Mouse (Mus musculus): ENCODE results near the gene Ticrr. TPM values are rescaled to one million over a fixed set of nuclear protein-coding genes. Genes with fewer than 3 reads are reported as not detected.

Gene Ticrr
- polyA plus RNA-seq, 1 experiment from 2014 or later: 5.0 TPM

- no peak for ATAC-seq (replicated peaks)
- Histone ChIP-seq H3K4me2 (replicated peaks) (no peak overlapping the region), H3K4me3 (no peak overlapping the region), H3K36me3 (no peaks in the 10 kb centered on the region), H3K27ac (replicated peaks) (no peak overlapping the region), H3K9me3 (no peaks in the 10 kb centered on the region), H3K9ac (replicated peaks) (no peak overlapping the region), H3K27me3 (no peaks in the 10 kb centered on the region), H3K4me1 (no peaks in the 10 kb centered on the region)
- 91% methylated on average over 3 of the region's 3 CpGs for WGBS
These were observed 12.8 kb upstream of the Ticrr start for GRCm38 (mm10) chr7:79647233-79647632.

DNA sequence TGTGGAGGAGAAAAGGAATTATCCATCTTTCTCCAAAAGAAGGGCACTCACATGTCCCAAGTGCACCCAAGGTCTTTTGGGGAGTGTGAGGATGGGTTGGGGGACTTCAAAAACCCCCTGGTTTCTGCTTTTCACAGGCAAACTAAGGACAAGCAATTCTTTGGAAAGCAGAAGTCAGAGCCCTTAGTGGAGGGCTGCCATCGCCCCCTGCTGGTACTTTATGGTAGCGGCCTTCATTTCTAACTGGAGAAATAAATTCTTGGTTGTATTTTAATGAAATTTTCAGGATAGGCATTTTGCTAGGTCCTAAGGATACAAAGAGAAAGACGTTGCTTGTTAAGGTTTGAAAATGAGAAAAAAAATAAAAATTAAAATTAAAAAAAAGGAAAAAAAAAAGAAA lies 11.0 kb upstream of the Ticrr start:
- ATAC-seq (replicated peaks): no peak
- Histone ChIP-seq H3K36me3 (no peaks in the 10 kb centered on the region), H3K27me3 (no peaks in the 10 kb centered on the region), H3K9ac (replicated peaks) (no peak overlapping the region), H3K4me3 (no peak overlapping the region), H3K27ac (replicated peaks) (no peak overlapping the region), H3K9me3 (no peaks in the 10 kb centered on the region), H3K4me1 (no peaks in the 10 kb centered on the region), H3K4me2 (replicated peaks) (no peak overlapping the region)
- WGBS: 9% methylated on average over 3 of the region's 3 CpGs

DNA sequence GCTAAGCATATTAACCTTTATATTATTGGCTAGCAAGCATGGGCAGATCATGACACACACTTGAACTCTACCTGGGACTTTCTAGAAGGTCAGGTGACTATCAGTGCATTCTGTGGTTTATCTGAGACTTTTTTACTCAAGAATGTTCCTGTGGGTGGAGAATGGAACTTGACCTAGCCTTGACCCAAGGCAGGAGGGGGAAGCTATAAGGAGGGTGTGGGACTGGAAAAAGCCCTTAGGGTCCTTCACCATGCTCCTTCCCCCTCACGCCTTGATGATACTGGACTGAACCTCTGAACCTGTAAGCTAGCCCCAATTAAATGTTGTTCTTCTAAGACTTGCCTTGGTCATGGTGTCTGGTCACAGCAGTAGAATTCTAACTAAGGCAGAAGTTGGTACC lies 5.8 kb upstream of the Ticrr start:
- H3K9me3 ChIP-seq: no peaks in the 10 kb centered on the region
- no peak overlapping the region for H3K9ac ChIP-seq (replicated peaks)
- no peak overlapping the region for H3K4me2 ChIP-seq (replicated peaks)
- peaks cover 3% of the 10 kb centered on the region for H3K4me1 ChIP-seq
- WGBS: 76% methylated on average over 1 of the region's 1 CpGs
- H3K4me3 ChIP-seq: no peak overlapping the region
- ATAC-seq (replicated peaks): no peak
- H3K27me3 ChIP-seq: no peaks in the 10 kb centered on the region
- H3K36me3 ChIP-seq: no peaks in the 10 kb centered on the region
- no peak overlapping the region for H3K27ac ChIP-seq (replicated peaks)

GRCm38 (mm10) chr7:79654586-79654985 lies 5.4 kb upstream of the Ticrr start:
- no peak for ATAC-seq (replicated peaks)
- Histone ChIP-seq H3K4me2 (replicated peaks) (no peak overlapping the region), H3K9ac (replicated peaks) (no peak overlapping the region), H3K4me1 (peaks cover 7% of the 10 kb centered on the region), H3K27ac (replicated peaks) (no peak overlapping the region), H3K9me3 (no peaks in the 10 kb centered on the region), H3K27me3 (no peaks in the 10 kb centered on the region), H3K36me3 (no peaks in the 10 kb centered on the region), H3K4me3 (no peak overlapping the region)
- 0% methylated on average over 1 of the region's 1 CpGs for WGBS

- H3K9me3 ChIP-seq: no peaks in the 10 kb centered on the region
- H3K27ac ChIP-seq (replicated peaks): no peak overlapping the region
- H3K4me1 ChIP-seq: peaks cover 38% of the 10 kb centered on the region
- H3K36me3 ChIP-seq: no peaks in the 10 kb centered on the region
- H3K27me3 ChIP-seq: no peaks in the 10 kb centered on the region
- peak overlapping the region; percentile 71 for H3K4me3 ChIP-seq
- H3K4me2 ChIP-seq (replicated peaks): peak overlapping the region; percentile 94
- WGBS: under 1% methylated on average over 73 of the region's 73 CpGs
- H3K9ac ChIP-seq (replicated peaks): peak overlapping the region; percentile 59
- ATAC-seq (replicated peaks): peak; percentile 10
These were observed 525 bp downstream of the Ticrr start for GRCm38 (mm10) chr7:79660291-79661150.

GRCm38 (mm10) chr7:79661253-79661890 lies 1.4 kb downstream of the Ticrr start:
- 10% methylated on average over 5 of the region's 5 CpGs for WGBS
- Histone ChIP-seq H3K27me3 (no peaks in the 10 kb centered on the region), H3K9me3 (no peaks in the 10 kb centered on the region), H3K9ac (replicated peaks) (peak overlapping the region; percentile 59), H3K27ac (replicated peaks) (no peak overlapping the region), H3K4me2 (replicated peaks) (peak overlapping the region; percentile 94), H3K4me3 (peak overlapping the region; percentile 71), H3K36me3 (no peaks in the 10 kb centered on the region), H3K4me1 (peaks cover 38% of the 10 kb centered on the region)
- ATAC-seq (replicated peaks): no peak

DNA sequence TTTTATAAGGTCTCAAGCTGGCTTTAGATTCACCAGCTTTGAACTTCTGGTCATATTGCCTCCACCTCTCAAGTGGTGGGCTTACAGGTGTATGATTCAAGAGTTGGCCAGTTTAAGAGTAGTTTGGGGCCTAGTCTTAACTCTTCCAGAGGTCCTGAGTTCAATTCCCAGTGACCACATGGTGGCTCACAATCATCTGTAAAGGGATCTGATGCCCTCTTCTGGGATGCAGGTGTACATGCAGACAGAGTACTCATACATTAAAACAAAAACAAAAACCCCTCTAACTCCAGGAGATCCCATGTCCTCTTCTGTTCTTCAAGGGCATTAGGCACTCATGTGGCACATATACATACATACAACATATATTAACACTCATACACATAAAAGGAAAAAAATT lies 6.7 kb downstream of the Ticrr start:
- no peak for ATAC-seq (replicated peaks)
- H3K4me1 ChIP-seq: peaks cover 19% of the 10 kb centered on the region
- no peak overlapping the region for H3K27ac ChIP-seq (replicated peaks)
- H3K9ac ChIP-seq (replicated peaks): no peak overlapping the region
- H3K4me3 ChIP-seq: no peak overlapping the region
- no peak overlapping the region for H3K4me2 ChIP-seq (replicated peaks)
- peaks cover 19% of the 10 kb centered on the region; the same call in 1 of the 2 replicates for H3K36me3 ChIP-seq
- no peaks in the 10 kb centered on the region for H3K9me3 ChIP-seq
- H3K27me3 ChIP-seq: no peaks in the 10 kb centered on the region

DNA sequence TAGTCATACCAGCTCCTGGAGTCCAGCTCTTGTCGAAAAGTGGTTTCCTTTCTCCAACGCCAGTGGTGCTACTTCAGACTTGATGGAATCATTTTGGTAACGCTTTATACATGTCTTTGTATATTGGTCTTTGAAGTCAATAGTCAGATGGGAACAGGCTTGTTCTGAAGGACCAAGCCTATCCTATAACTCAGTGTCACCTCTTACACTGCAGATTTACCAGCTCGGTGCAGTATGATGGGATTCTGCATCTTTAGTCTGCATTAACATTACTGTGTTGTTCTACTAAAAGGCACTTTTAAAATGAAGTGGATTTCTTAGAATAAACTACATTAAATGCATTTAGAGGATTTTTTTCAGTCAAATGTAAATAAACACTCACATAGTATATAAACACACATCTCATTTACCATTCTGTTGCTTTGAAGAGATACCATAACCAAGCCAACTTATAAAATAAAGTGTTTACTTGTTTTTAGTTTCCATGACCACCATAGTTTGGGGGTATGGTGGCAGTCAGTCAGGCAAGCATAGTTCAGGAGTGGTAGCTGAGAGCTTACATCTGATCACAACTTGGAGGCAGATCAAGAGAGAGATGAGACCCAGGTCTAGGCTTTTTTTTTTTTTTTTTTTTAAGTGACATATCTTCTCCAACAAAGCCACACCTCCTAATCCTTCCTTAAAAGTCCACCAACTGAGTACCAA lies 11.1 kb downstream of the Ticrr start:
- Histone ChIP-seq H3K27ac (replicated peaks) (no peak overlapping the region), H3K36me3 (peaks cover 26% of the 10 kb centered on the region)

GRCm38 (mm10) chr7:79679186-79679585 lies 19.2 kb downstream of the Ticrr start:
- H3K4me3 ChIP-seq: no peak overlapping the region

More for the DNA sequence above, 11.1 kb downstream of the Ticrr start:
- H3K4me3 ChIP-seq: no peak overlapping the region
- no peaks in the 10 kb centered on the region for H3K9me3 ChIP-seq
- ATAC-seq (replicated peaks): no peak
- WGBS: 94% methylated on average over 4 of the region's 4 CpGs
- no peaks in the 10 kb centered on the region for H3K4me1 ChIP-seq
- H3K4me2 ChIP-seq (replicated peaks): no peak overlapping the region
- H3K9ac ChIP-seq (replicated peaks): no peak overlapping the region
- no peaks in the 10 kb centered on the region for H3K27me3 ChIP-seq

DNA sequence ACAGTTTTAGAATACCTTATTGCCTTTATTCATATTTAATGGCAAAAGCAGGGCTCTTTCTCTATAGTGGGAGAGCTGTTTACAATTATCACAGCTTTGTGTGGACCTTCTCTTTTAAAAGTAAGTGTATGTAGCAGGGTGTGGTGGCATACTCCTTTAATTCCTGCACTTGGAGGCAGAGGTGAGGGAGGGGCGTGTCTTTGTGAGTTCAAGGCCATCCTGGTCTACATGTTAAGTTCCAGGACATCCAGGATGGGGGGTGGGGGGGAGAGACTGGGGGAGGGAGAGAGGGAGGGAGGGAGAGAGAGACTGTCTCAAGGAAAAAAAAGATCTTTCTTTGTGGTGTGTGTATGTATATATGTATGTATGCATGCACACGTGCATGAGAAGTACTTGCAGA lies 20.2 kb downstream of the Ticrr start:
- Histone ChIP-seq H3K27ac (replicated peaks) (no peak overlapping the region), H3K4me3 (no peak overlapping the region), H3K36me3 (peaks cover 26% of the 10 kb centered on the region), H3K9ac (replicated peaks) (no peak overlapping the region), H3K4me2 (replicated peaks) (no peak overlapping the region), H3K9me3 (no peaks in the 10 kb centered on the region), H3K27me3 (no peaks in the 10 kb centered on the region), H3K4me1 (no peaks in the 10 kb centered on the region)
- ATAC-seq (replicated peaks): no peak
- whole genome bisulfite sequencing: 96% methylated on average over 2 of the region's 2 CpGs

More at GRCm38 (mm10) chr7:79679186-79679585, 19.2 kb downstream of the Ticrr start:
- H3K27ac ChIP-seq (replicated peaks): no peak overlapping the region
- no peak for ATAC-seq (replicated peaks)
- H3K9ac ChIP-seq (replicated peaks): no peak overlapping the region
- H3K4me1 ChIP-seq: no peaks in the 10 kb centered on the region
- H3K27me3 ChIP-seq: no peaks in the 10 kb centered on the region
- no peaks in the 10 kb centered on the region for H3K9me3 ChIP-seq
- peaks cover 28% of the 10 kb centered on the region for H3K36me3 ChIP-seq
- H3K4me2 ChIP-seq (replicated peaks): no peak overlapping the region

- H3K27me3 ChIP-seq: no peaks in the 10 kb centered on the region
- no peak overlapping the region for H3K4me3 ChIP-seq
- no peak for ATAC-seq (replicated peaks)
- peaks cover 27% of the 10 kb centered on the region for H3K36me3 ChIP-seq
- no peaks in the 10 kb centered on the region for H3K9me3 ChIP-seq
- H3K9ac ChIP-seq (replicated peaks): no peak overlapping the region
- no peaks in the 10 kb centered on the region for H3K4me1 ChIP-seq
- no peak overlapping the region for H3K27ac ChIP-seq (replicated peaks)
- no peak overlapping the region for H3K4me2 ChIP-seq (replicated peaks)
- WGBS: 89% methylated on average over 8 of the region's 8 CpGs
These were observed 36.5 kb downstream of the Ticrr start for GRCm38 (mm10) chr7:79696495-79696894.

GRCm38 (mm10) chr7:79702755-79703154 lies 42.8 kb downstream of the Ticrr start:
- H3K4me3 ChIP-seq: no peak overlapping the region
- no peaks in the 10 kb centered on the region for H3K27me3 ChIP-seq
- H3K27ac ChIP-seq (replicated peaks): no peak overlapping the region
- no peak overlapping the region for H3K4me2 ChIP-seq (replicated peaks)
- 88% methylated on average over 16 of the region's 16 CpGs for WGBS
- H3K9me3 ChIP-seq: no peaks in the 10 kb centered on the region
- H3K4me1 ChIP-seq: no peaks in the 10 kb centered on the region
- no peak for ATAC-seq (replicated peaks)
- peaks cover 8% of the 10 kb centered on the region for H3K36me3 ChIP-seq
- no peak overlapping the region for H3K9ac ChIP-seq (replicated peaks)
